Mouse (Mus musculus): ENCODE data around the gene Agbl1.
"Not testable (repeated sequence)": the region's sequence is repeated elsewhere in the genome, so short reads cannot be mapped to it uniquely, and the experiment has no call there.

Gene Agbl1

DNA sequence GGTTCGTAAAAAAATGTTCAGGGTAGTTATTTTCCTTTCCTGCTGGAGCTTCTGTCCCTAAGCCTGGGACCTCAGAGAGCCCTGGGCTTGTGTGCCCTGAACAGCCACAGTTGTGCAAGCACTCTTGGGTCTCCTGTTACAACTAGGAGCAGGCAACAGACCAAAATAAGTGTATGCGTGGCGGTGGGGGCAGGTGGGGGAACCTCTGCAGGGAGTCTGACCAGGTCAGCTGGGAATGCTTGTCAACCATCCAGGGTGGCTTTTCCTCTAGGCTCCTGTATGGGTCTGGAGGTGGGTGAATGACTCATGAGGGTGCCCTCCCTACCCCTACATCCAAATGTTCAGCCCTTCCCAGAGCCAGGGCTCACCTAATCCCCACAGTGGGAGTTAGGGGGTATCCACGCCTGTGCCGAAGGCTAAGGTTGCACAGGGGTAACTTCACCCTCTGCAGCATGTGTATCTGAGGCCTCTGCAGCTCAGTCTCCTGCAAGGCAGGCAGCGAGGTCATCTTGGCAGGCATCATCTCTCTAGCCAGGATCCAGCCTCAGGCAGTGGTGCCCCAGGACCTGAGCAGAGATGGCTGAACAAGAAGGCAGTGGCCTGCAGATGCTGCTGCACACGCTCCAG, at the start of gene Agbl1:
Gene Agbl1, plus strand, starts transcription at position 577 of the 627 bp plus-strand sequence.
- no peak for DNase-seq (ENCODE audit: low spot score)

- DNase-seq (ENCODE audit: low spot score): no peak
Measured at GRCm38 (mm10) chr7:76185005-76185658, 44.6 kb upstream of the Agbl1 start.

GRCm38 (mm10) chr7:76185681-76186121, 44.0 kb upstream of the Agbl1 start:
- DNase-seq (ENCODE audit: low spot score): no peak

DNA sequence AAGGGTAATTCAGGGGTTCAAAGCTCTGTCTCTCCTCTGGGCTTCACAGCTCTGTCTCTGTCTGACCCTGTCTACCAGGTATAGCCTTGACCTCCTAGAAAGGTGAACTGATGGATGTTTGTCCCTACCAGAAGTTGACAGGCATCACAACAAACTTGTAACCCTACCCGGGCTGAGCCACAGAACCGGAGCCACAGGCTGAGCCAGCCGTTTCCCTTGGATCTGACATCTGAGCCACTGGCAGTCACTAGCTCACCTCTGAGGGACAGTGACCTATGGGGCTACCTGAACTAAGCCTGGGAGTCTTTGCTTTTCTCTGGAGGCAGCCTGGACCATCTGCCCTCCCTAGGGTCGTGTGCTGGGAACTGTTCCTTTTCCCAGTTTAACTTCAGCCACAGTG, 11.1 kb upstream of the Agbl1 start:
- no peak for DNase-seq (ENCODE audit: low spot score)

GRCm38 (mm10) chr7:76219797-76220469, 9.8 kb upstream of the Agbl1 start:
- no peak for DNase-seq (ENCODE audit: low spot score)

DNA sequence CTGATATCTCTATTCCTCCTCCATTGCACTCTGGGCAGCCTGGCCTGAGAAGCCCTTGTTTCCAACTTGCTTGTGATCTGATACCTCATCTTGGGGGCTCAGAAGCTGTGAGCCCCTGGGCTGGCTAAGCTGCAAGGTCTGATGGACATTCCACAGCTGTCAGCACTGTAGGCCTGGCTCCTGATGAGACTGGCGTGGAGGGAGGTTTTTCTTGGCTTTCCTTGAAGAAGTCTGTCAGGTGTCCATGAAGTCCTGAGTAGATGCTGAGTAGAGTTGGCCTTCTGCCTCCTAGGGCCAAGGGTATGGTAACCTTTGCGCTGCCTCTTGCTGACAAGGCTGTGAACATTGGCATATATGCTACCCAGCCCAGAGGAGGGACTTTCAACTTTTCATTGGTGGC, 7.0 kb upstream of the Agbl1 start:
- DNase-seq (ENCODE audit: low spot score): no peak

DNA sequence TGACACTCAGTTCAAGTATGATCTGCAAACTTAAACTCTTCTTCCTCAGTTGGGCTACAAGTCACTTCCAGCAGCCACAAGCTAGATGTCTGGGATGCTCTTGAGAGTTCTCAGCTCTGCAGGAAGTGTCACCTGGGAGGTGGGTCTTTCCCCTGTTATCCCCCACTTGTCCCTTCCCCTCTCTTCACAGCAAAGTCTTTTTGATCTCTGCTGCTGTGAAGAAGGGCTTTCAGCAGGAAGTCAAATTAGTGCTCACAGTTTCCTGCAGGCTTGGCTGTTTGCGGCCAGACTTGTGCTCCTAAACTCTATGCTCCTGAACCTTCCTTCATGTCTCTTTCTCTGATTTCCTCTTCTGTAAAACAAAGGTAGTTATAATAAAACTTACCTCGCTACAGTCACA, 806 bp upstream of the Agbl1 start:
- no peak for DNase-seq (ENCODE audit: low spot score)

DNA sequence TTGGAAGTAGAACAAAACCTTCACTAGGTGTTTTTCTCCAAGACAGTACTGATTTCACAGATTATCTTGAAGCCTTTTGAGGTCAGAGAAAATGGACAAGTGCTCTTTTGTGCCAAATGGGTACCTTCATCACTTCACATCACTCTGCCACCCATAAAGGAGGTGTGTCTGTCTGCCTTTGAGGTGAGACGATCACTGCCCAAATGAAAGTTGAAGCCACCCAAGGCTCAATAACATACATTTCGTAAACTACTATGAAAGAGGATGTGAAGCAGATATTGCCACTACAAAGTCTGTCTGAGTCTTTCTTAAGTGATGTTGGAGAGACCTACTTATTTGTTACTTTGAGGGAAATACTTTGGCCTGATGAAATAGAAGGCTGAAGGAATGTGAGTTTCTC, 4.6 kb downstream of the Agbl1 start:
- no peak for DNase-seq (ENCODE audit: low spot score)

DNA sequence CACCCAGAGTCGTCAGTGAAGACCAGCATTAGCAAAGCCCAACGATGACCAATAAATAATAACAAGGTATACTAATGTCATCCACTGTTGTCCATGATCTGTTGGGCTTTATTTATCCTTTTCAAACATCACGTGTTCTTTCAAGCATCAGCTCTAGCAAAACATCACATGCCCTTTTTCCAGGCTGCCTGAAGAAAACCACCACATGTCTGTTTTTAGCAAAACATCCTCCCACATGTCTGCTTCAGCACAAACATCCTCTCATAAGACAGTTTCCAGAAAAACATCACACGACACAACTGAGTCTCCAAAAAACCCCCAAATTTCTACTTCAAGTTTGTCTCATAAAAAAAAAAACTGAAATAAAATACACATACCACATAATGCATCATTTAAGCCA, 7.8 kb downstream of the Agbl1 start:
- DNase-seq (ENCODE audit: low spot score): no peak

- not testable (repeated sequence) for DNase-seq (ENCODE audit: low spot score)
Measured at GRCm38 (mm10) chr7:76244839-76245238, 15.2 kb downstream of the Agbl1 start.

- DNase-seq (ENCODE audit: low spot score): no peak
Measured at GRCm38 (mm10) chr7:76275061-76275460, 45.4 kb downstream of the Agbl1 start.

GRCm38 (mm10) chr7:76282831-76283230, 53.1 kb downstream of the Agbl1 start:
- no peak for DNase-seq (ENCODE audit: low spot score)

- no peak for DNase-seq (ENCODE audit: low spot score)
Measured at GRCm38 (mm10) chr7:76287531-76287930, 57.8 kb downstream of the Agbl1 start.

- DNase-seq (ENCODE audit: low spot score): no peak
Measured at GRCm38 (mm10) chr7:76321866-76322553, 92.3 kb downstream of the Agbl1 start.

GRCm38 (mm10) chr7:76326091-76326490, 96.4 kb downstream of the Agbl1 start:
- no peak for DNase-seq (ENCODE audit: low spot score)

- no peak for DNase-seq (ENCODE audit: low spot score)
Measured at GRCm38 (mm10) chr7:76339308-76339707, 109.6 kb downstream of the Agbl1 start.

GRCm38 (mm10) chr7:76341601-76342000, 111.9 kb downstream of the Agbl1 start:
- DNase-seq (ENCODE audit: low spot score): no peak

DNA sequence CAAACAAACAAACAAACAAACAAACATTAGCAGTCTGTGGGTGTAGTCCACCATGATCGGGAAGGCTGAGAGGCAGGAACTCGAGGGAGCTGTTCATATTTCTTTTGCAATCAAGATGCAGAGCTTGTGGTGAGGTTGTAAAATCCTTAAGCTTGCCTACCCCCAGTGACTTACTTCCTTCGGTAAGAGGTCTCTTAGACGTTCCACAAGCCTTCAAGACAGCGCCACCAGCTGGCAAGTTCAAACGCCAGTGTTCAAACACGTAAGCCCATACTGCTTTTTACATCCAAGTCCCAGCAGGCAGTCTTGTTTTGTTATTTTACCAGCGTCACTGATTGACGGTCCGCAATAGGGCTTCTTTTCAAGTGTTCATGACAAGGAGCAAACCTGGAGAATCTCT, 123.8 kb downstream of the Agbl1 start:
- DNase-seq (ENCODE audit: low spot score): no peak

GRCm38 (mm10) chr7:76354510-76354909, 124.8 kb downstream of the Agbl1 start:
- no peak for DNase-seq (ENCODE audit: low spot score)

DNA sequence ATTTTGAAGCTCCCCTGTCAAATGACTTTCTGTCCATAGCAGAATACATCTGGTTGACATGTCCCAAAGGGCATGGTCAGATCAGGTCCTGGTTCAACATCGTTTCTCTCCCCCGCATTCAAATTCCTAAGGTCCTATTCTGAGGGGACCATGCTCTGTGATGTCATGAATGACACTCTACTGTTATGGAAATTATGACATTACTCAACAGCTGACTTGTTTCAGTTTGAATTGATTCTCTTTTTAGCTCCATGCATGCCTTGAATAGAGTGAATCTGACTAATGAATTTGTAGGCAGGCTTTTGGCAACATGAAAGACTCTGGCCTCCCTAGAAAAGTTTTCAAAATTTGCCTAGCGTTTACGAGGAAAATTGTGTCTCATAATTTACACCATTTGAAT, 141.6 kb downstream of the Agbl1 start:
- no peak for DNase-seq (ENCODE audit: low spot score)

- DNase-seq (ENCODE audit: low spot score): no peak
Measured at GRCm38 (mm10) chr7:76379493-76379892, 149.8 kb downstream of the Agbl1 start.

GRCm38 (mm10) chr7:76381986-76382385, 152.3 kb downstream of the Agbl1 start:
- DNase-seq (ENCODE audit: low spot score): no peak

- DNase-seq (ENCODE audit: low spot score): no peak
Measured at GRCm38 (mm10) chr7:76389240-76389639, 159.6 kb downstream of the Agbl1 start.
